Mouse (Mus musculus) limb, embryonic 15.5 days (tissue): Measurements from ENCODE around the gene Fam174b. TPM values are rescaled to one million over a fixed set of nuclear protein-coding genes. Genes with fewer than 3 reads are reported as not detected.

Experiments used
- ATAC-seq: fragments of 200-750 bp; cut with Nextera tagmentation; 2 replicates; pipeline ENCODE4 v1.8.0; 2017; ENCODE audit warnings: low read depth, moderate TSS enrichment; ENCODE audit not compliant: insufficient number of reproducible peaks, low FRiP score, low TSS enrichment
- H3K27ac ChIP-seq: fragments of 300-500 bp; sonication (generic); 2 replicates; pipeline ENCODE4 v1.5.1; 2015; ENCODE audit warnings: moderate library complexity, mild to moderate bottlenecking, inconsistent platforms
- H3K27me3 ChIP-seq: fragments of 300-500 bp; sonication (generic); 2 replicates; pipeline ENCODE4 v1.6.1; 2015; ENCODE audit warnings: inconsistent platforms
- H3K36me3 ChIP-seq: fragments of 300-500 bp; sonication (generic); 2 replicates; pipeline ENCODE4 v1.6.1; 2015; ENCODE audit warnings: inconsistent platforms
- H3K4me1 ChIP-seq: fragments of 300-500 bp; sonication (generic); 2 replicates; pipeline ENCODE4 v1.6.1; 2015; ENCODE audit warnings: inconsistent platforms
- H3K4me2 ChIP-seq: fragments of 300-500 bp; sonication (generic); 2 replicates; pipeline ENCODE4 v1.6.1; 2015; ENCODE audit warnings: mild to moderate bottlenecking, inconsistent platforms
- H3K4me3 ChIP-seq: fragments of 300-500 bp; sonication (generic); 2 replicates; pipeline ENCODE4 v1.5.1; 2015; ENCODE audit warnings: mild to moderate bottlenecking, inconsistent platforms
- H3K9ac ChIP-seq: fragments of 300-500 bp; sonication (generic); 2 replicates; pipeline ENCODE4 v1.6.1; 2015; ENCODE audit warnings: inconsistent platforms
- H3K9me3 ChIP-seq: fragments of 300-500 bp; sonication (generic); 2 replicates; pipeline ENCODE4 v1.6.1; 2016; ENCODE audit warnings: inconsistent platforms
- WGBS: fragments of 180-500 bp; shearing (Covaris S2); methylation state at CpG from one replicate; pipeline ENCODE4 v1.1.7; 2015; 5-methylcytosine and 5-hydroxymethylcytosine counted together
- polyA plus RNA-seq: library from polyadenylated mRNA; unstranded; fragments of >200 nt; fragmentation: Nextera tagmentation; extraction: Ambion mirVana; gene quantifications from 2 replicates; pipeline ENCODE4 v1.2.1, GENCODE M21; 2015

The Fam174b gene
- polyA plus RNA-seq, 1 experiment from 2014 or later = 40.9 TPM

GRCm38 (mm10) chr7:73785815-73786214, 45.7 kb downstream of the Fam174b start:
- Histone ChIP-seq H3K27me3 (no peaks in the 10 kb centered on the region), H3K9me3 (no peaks in the 10 kb centered on the region), H3K27ac (no peak overlapping the region), H3K4me2 (no peak overlapping the region), H3K4me1 (no peaks in the 10 kb centered on the region), H3K9ac (no peak overlapping the region), H3K4me3 (no peak overlapping the region), H3K36me3 (no peaks in the 10 kb centered on the region)
- no peak for ATAC-seq
- 76% methylated on average over 4 of the region's 4 CpGs for WGBS

- Histone ChIP-seq H3K36me3 (no peaks in the 10 kb centered on the region), H3K9me3 (no peaks in the 10 kb centered on the region), H3K4me3 (no peak overlapping the region), H3K9ac (no peak overlapping the region), H3K4me2 (no peak overlapping the region), H3K4me1 (no peaks in the 10 kb centered on the region), H3K27ac (no peak overlapping the region), H3K27me3 (no peaks in the 10 kb centered on the region)
- 81% methylated on average over 8 of the region's 8 CpGs for WGBS
- no peak for ATAC-seq
Observed at GRCm38 (mm10) chr7:73787513-73787912, 47.4 kb downstream of the Fam174b start.

- no peaks in the 10 kb centered on the region for H3K27me3 ChIP-seq
- no peak overlapping the region for H3K4me3 ChIP-seq
- no peak overlapping the region for H3K4me2 ChIP-seq
- ATAC-seq = no peak
- no peaks in the 10 kb centered on the region for H3K36me3 ChIP-seq
- no peaks in the 10 kb centered on the region for H3K9me3 ChIP-seq
- 55% methylated on average over 8 of the region's 8 CpGs for WGBS
- no peak overlapping the region for H3K27ac ChIP-seq
- no peaks in the 10 kb centered on the region for H3K4me1 ChIP-seq
- no peak overlapping the region for H3K9ac ChIP-seq
Observed at GRCm38 (mm10) chr7:73791096-73791495, 51.0 kb downstream of the Fam174b start.

GRCm38 (mm10) chr7:73792155-73792554, 52.1 kb downstream of the Fam174b start:
- Histone ChIP-seq H3K27ac (no peak overlapping the region), H3K36me3 (no peaks in the 10 kb centered on the region), H3K27me3 (no peaks in the 10 kb centered on the region), H3K4me2 (no peak overlapping the region), H3K4me1 (no peaks in the 10 kb centered on the region), H3K9ac (no peak overlapping the region), H3K9me3 (no peaks in the 10 kb centered on the region), H3K4me3 (no peak overlapping the region)
- no peak for ATAC-seq
- WGBS = 68% methylated on average over 4 of the region's 4 CpGs

GRCm38 (mm10) chr7:73792641-73793040, 52.5 kb downstream of the Fam174b start:
- no peaks in the 10 kb centered on the region for H3K4me1 ChIP-seq
- H3K27ac ChIP-seq = no peak overlapping the region
- no peaks in the 10 kb centered on the region for H3K36me3 ChIP-seq
- H3K4me3 ChIP-seq = no peak overlapping the region
- no peaks in the 10 kb centered on the region for H3K9me3 ChIP-seq
- WGBS = 86% methylated on average over 3 of the region's 3 CpGs
- no peak overlapping the region for H3K9ac ChIP-seq
- H3K27me3 ChIP-seq = no peaks in the 10 kb centered on the region
- H3K4me2 ChIP-seq = no peak overlapping the region
- no peak for ATAC-seq

- WGBS = 67% methylated on average over 2 of the region's 2 CpGs
Observed at GRCm38 (mm10) chr7:73809261-73809660, 69.2 kb downstream of the Fam174b start.

GRCm38 (mm10) chr7:73811439-73811838, 71.3 kb downstream of the Fam174b start:
- no peaks in the 10 kb centered on the region for H3K4me1 ChIP-seq
- 77% methylated on average over 7 of the region's 7 CpGs for WGBS
- H3K27ac ChIP-seq = no peak overlapping the region
- H3K9me3 ChIP-seq = no peaks in the 10 kb centered on the region
- no peak for ATAC-seq
- H3K36me3 ChIP-seq = no peaks in the 10 kb centered on the region
- no peak overlapping the region for H3K4me3 ChIP-seq
- H3K9ac ChIP-seq = no peak overlapping the region
- H3K27me3 ChIP-seq = no peaks in the 10 kb centered on the region
- no peak overlapping the region for H3K4me2 ChIP-seq

More at GRCm38 (mm10) chr7:73809261-73809660, 69.2 kb downstream of the Fam174b start:
- H3K4me3 ChIP-seq = no peak overlapping the region
- H3K9ac ChIP-seq = no peak overlapping the region
- ATAC-seq = no peak
- H3K4me1 ChIP-seq = no peaks in the 10 kb centered on the region
- no peaks in the 10 kb centered on the region for H3K27me3 ChIP-seq
- H3K9me3 ChIP-seq = no peaks in the 10 kb centered on the region
- H3K27ac ChIP-seq = no peak overlapping the region
- H3K36me3 ChIP-seq = no peaks in the 10 kb centered on the region
- H3K4me2 ChIP-seq = no peak overlapping the region

GRCm38 (mm10) chr7:73812176-73812575, 72.1 kb downstream of the Fam174b start:
- Histone ChIP-seq H3K4me3 (no peak overlapping the region), H3K4me2 (no peak overlapping the region), H3K4me1 (no peaks in the 10 kb centered on the region), H3K9ac (no peak overlapping the region), H3K27me3 (no peaks in the 10 kb centered on the region), H3K9me3 (no peaks in the 10 kb centered on the region), H3K36me3 (no peaks in the 10 kb centered on the region), H3K27ac (no peak overlapping the region)
- no peak for ATAC-seq
- 69% methylated on average over 6 of the region's 6 CpGs for WGBS

GRCm38 (mm10) chr7:73813887-73814286, 73.8 kb downstream of the Fam174b start:
- no peaks in the 10 kb centered on the region for H3K4me1 ChIP-seq
- ATAC-seq = no peak
- no peak overlapping the region for H3K4me2 ChIP-seq
- H3K27me3 ChIP-seq = no peaks in the 10 kb centered on the region
- H3K9ac ChIP-seq = no peak overlapping the region
- H3K36me3 ChIP-seq = no peaks in the 10 kb centered on the region
- 86% methylated on average over 4 of the region's 4 CpGs for WGBS
- H3K9me3 ChIP-seq = no peaks in the 10 kb centered on the region
- H3K4me3 ChIP-seq = no peak overlapping the region
- no peak overlapping the region for H3K27ac ChIP-seq

GRCm38 (mm10) chr7:73814454-73814853, 74.4 kb downstream of the Fam174b start:
- WGBS = 85% methylated on average over 7 of the region's 7 CpGs
- no peaks in the 10 kb centered on the region for H3K9me3 ChIP-seq
- H3K27me3 ChIP-seq = no peaks in the 10 kb centered on the region
- no peak for ATAC-seq
- no peak overlapping the region for H3K9ac ChIP-seq
- no peak overlapping the region for H3K27ac ChIP-seq
- no peaks in the 10 kb centered on the region for H3K4me1 ChIP-seq
- no peak overlapping the region for H3K4me3 ChIP-seq
- H3K36me3 ChIP-seq = no peaks in the 10 kb centered on the region
- no peak overlapping the region for H3K4me2 ChIP-seq

- no peak for ATAC-seq
- 73% methylated on average over 8 of the region's 8 CpGs for WGBS
- Histone ChIP-seq H3K27ac (no peak overlapping the region), H3K4me2 (no peak overlapping the region), H3K9ac (no peak overlapping the region), H3K27me3 (no peaks in the 10 kb centered on the region), H3K4me1 (no peaks in the 10 kb centered on the region; the same call in 1 of the 2 replicates), H3K9me3 (no peaks in the 10 kb centered on the region), H3K36me3 (no peaks in the 10 kb centered on the region), H3K4me3 (no peak overlapping the region)
Observed at GRCm38 (mm10) chr7:73816255-73816996, 76.3 kb downstream of the Fam174b start.

- ATAC-seq = no peak
- no peak overlapping the region for H3K4me2 ChIP-seq
- 88% methylated on average over 17 of the region's 17 CpGs for WGBS
Observed at GRCm38 (mm10) chr7:73819366-73819765, 79.3 kb downstream of the Fam174b start.

More at GRCm38 (mm10) chr7:73819366-73819765, 79.3 kb downstream of the Fam174b start:
- H3K9me3 ChIP-seq = no peaks in the 10 kb centered on the region
- no peaks in the 10 kb centered on the region; the same call in 1 of the 2 replicates for H3K4me1 ChIP-seq
- H3K36me3 ChIP-seq = no peaks in the 10 kb centered on the region
- H3K9ac ChIP-seq = no peak overlapping the region
- H3K4me3 ChIP-seq = no peak overlapping the region
- no peaks in the 10 kb centered on the region for H3K27me3 ChIP-seq
- no peak overlapping the region for H3K27ac ChIP-seq
